Mouse (Mus musculus) CD8-positive naive resting alpha-beta T cell, adult 2 months (primary cell): Measurements from ENCODE around the gene Lgals8.
"Not testable (repeated sequence)": the region's sequence is repeated elsewhere in the genome, so short reads cannot be mapped to it uniquely, and the experiment has no call there.

ENCODE experiments used
- DNase-seq, 2 experiments: peaks; one replicate each; pipeline ENCODE4 v3.0.0; 2022; ENCODE audit warnings: low read depth in 2 of 2, low spot score in 2 of 2

Gene Lgals8

DNA sequence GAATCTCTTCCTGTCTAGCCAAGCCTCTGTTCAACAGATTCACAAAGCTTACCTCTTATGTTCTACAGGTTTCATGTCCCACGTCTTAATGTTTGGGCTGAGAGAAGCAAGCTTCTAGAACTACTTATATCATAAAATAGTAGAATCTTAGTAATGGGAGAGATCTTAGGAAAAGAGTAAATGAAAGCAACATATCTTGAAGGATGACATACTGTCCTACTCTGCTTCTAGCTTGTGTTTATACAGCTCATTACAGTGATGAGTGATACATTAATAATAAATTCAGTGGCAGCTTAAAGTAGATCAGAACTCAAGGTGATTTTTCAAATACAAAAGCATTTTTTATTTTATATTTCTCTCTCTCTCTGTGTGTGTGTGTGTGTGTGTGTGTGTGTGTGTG lies at the start of gene Lgals8:
Gene Lgals8 (minus strand): TSS at position 101 of the 400 bp plus-strand sequence.
- DNase-seq: no peak

DNA sequence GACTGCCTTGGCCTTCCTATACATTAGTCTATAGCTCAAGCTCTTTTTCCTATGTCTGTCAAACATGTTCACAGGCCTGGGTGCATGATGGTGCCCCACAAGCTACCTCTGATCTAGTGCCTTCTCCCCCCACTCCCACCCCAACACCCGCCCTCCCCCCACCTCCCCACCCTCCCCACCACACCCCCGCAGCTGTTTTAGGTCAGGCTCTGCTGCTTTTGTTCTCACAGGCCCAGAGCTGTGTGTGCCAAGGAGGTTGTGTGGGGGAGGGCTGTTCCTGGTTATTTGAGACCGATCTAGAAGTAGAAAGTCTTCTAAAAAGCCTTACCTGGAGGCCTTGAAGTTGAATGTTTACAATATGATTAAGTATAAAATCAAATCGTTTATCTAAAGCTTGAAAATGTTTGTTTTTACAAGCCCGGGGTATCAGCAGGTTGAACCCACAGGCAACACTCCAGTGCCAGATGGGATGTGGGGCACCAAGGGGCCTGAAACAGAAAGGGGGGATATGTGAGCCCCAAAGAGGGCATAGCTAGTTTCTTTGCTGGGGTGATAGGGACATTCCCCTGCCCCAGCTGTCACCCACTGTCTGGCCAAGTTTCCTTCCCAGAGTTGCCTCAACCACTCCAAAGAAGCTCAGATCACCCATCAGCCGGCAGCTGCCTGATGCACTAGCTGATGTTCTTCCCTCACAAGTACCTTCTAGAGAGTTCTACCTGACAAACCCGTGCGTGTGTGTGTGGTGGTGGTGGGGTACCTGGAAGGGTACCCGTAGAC lies 46.6 kb upstream of the Lgals8 start:
- no peak for DNase-seq

DNA sequence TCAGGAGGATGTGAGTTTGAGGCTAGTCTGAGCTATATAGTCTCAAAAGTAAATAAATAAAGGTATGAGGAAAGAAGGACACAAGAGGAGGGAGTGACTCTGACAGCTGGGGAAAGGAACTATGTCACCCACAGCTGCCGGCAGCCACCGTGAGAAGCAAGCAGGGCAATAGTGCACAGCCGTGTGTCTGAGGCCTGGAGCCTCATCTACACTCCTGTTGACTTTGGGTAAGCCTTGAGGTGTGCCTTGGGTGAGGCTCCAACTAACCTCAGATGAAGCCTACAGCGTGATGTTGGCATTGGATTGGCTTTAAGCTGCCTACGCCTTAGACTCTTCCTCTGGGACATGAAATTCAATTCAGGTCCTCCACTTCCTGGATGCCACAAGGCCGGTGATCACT lies 45.3 kb upstream of the Lgals8 start:
- no peak for DNase-seq

DNA sequence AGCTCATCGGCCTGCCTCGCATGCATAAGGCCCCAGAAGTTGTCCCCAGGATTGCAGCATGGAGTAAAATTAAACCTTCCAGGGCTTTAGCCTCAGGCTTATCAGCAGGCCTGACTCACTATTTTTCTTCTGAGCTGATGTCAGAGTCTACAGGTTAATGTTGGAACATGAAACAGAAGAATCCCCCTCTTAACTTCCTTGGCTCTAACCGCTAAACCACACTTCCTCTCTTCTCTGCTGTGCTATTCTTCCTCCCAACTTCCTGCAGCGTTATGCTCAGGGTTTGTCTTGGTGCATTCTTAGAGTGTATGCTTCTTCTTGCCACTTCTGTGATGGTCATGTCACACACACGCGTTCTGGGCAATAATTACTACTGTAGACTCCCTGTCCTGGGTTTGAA lies 42.7 kb upstream of the Lgals8 start:
- peak; percentile 44 to 60 for DNase-seq

DNA sequence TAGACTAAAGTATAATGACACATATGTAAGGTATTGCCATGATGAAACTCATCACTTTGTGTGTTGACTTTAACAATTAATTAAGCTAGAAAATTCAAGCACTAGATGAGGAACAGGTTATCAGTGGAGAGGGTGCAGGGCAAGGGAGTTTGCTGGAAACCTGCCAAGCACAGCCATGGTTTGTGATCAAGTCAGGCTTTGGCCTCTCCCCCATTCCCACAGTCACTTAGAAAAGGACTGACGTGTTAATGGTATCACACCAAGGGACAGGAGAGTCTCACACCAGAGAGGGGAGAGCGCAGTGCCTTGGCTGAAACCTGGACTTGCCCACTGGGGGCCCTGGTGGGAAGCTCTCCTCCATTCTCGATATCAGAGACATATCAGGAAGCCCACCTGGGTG lies 40.6 kb upstream of the Lgals8 start:
- DNase-seq: no peak

DNA sequence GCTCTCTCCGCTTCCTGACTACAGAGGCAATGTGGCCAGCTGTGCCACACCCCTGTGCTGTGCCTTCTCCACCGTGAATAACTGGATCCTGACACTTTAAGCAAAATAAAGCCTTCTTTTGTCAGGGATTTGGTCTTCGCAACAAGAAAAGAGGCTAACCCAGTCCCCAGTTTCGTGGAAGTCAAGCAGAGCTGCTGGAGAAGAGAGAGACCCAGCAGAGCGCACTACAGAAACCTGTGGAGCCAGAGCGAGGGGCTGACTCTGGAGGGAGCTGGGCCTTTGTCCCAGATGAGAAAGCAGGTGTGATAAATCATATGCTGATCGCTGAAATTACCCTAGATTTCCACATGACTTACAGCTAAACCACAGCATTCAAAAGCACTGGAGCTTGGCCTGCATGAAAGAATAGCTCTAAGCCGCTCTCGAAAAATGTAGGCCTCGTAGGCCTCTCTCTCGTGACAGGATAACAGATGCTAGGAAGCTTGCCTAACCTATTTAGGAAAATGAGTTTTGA lies 38.6 kb upstream of the Lgals8 start:
- DNase-seq: no peak

DNA sequence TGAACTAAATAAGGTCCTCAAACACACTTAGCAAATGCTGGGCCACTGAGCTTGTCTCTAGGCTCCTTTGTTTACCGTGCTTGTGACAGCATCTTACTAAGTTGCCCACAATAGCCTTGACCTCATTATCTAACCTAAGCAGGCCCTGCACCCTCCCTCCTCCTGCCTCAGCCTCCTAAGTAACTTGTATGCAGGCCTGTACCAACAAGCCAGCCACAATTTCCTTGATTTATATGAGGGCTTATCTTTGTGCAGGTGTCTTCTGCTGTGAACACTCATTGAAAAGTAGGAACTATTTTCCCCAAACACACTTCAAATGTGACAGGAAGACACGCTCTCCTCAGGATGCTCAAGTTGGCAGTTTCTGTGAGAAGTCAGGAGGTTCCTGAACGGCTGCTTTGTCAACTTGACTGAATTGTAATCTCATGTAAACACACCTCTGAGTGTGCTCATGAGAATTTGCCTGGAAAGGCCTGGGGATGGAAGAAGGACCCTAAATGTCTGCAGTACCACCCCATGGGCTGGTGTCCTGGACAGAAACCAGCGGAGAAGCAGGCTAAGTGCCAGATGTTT lies 38.0 kb upstream of the Lgals8 start:
- DNase-seq: no peak

DNA sequence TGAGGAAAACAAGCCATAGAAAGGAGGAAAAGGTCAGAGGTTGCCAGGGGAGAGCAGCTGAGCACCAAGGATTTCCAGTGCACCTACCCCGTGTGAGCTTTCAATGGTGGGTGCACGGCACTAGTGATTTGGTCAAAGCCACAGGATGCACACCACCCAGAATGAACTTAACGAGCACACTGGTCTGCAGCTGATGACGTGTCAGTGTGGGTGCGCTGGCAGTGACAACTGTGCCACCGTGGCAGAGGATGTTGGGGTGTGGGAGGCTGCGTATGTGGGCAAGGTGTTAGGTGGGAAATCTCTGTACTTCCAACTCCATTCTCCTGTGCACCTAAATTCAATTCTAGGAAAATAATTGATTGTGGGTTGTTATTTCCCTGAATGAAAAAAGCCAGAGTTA lies 34.4 kb upstream of the Lgals8 start:
- no peak for DNase-seq

DNA sequence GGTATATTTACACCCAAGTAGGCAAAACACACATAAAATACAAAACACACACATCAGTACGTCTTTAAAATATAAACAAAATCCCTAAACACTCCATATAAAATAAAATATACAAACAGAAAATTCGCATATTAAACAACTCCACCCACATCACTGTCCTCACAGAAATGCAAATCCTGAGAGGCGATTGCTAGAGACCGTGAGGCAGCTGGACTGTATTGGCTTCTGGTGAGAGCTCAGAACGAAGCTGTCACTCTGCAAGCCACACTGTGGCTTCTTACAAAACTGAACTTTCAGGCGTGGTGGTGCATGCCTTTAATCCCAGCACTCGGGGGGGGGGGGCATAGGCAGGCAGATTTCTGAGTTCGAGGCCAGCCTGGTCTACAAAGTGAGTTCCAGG lies 33.1 kb upstream of the Lgals8 start:
- no peak for DNase-seq

DNA sequence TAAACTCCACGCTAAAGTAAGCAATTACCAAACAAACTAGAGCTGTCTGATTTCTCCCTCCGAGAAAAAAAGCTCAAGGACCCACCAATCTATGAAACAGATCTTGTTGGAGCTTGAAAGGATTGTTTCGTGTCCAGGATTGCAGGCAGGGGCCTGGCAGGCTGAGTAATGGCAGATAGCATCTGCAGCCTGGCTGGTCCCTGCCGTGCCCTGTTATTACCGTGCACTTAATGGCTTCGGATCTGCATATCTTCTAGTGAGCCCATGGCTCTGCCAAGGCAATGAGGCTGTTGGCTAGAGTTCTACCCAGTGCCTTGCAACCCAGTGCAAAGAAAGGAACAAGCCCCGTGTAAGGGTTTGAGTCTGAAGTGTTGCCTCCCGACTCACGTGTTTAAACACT lies 30.0 kb upstream of the Lgals8 start:
- DNase-seq: no peak

DNA sequence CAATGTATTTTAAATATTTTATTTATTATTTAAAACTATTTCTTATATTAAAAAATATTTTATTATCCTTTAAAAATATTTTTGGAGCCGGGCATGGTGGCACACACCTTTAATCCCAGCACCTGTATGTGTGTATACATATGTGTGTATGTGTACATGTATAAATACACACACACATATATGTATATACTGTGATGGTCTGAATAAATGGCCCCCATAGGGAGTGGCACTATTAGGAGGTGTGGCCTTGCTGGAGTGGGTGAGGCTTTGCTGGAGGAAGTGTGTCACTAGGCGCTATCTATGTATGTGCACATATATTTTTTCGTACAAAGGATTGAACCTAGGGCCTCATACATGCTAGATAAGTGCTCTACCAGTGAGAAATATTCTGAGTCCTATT lies 27.8 kb upstream of the Lgals8 start:
- DNase-seq: no peak

DNA sequence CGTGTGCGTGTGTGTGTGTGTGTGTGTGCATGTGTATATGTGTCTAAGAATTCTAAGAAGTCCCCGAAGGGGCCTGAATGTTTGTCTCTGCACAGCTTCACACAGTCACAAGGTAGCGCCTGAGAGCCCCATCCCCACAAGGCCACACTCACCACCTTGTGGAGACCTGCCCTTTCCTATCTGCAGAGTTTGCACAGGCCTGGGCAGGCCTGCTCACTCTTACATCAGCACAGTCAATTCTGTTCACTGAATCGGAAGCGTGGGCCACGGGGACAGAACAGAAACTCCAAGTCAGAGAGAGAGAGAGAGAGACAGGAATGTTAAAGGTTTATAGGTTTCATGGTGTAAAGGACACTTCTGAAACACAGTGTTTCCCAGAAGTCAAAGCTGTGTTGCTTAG lies 20.9 kb upstream of the Lgals8 start:
- no peak for DNase-seq

DNA sequence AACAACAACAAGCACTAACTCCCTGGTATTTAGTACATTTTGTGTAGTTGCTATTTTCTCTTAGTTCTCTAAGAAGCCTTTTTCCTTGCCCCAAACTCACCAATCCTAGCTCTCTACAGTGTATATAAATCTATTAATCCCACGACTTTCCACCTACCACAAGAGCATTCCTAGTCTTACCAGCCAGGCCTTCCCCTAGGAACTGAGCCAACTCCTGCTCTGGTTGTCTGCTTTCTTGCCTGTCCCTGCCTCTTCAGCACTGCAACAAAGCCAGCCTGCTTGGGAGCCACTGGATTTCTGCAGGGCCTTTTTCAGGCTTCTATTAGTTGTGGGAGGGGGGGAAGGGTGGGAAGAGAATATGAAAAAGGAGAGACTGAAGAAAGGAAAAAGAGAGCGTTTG lies 20.5 kb upstream of the Lgals8 start:
- no peak for DNase-seq

DNA sequence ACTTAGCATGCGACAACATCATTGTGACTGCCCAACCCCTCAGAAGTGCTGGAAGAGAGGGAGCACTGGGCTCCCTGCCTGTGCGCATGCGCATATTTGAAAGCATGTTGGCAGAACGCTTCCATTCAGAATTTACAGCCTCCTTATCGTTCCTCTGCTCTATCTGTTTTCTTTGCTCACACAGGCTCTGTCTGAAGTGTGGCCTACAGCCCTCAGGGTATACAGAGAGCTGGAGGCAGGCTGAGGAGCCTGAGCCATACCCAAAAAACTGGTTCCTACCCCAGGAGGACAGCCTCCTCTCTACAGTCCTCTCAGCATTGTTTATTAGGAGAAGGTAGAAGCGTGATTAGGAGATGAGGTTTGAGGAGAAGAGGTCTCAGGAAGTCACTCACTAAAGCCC lies 15.1 kb upstream of the Lgals8 start:
- DNase-seq: no peak

DNA sequence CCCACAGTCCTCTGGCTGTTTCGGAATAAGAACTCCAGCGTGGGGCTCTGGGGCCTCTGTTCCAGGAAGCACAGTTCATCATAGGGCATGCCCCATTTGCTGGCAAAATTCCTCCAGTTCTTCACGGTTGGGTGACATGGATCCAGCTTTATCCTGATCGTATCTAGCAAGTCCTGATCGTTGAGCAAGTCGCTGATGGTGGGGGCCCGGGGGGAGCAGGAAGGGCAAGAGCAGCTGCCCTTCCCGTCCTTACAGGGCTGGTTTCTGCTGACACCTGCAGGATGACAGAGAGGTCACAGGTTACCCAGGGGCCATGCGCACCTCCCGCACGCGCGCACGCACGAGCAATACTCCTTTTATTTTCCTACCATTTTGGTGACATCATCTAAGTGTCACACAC lies 13.6 kb upstream of the Lgals8 start:
- no peak for DNase-seq

DNA sequence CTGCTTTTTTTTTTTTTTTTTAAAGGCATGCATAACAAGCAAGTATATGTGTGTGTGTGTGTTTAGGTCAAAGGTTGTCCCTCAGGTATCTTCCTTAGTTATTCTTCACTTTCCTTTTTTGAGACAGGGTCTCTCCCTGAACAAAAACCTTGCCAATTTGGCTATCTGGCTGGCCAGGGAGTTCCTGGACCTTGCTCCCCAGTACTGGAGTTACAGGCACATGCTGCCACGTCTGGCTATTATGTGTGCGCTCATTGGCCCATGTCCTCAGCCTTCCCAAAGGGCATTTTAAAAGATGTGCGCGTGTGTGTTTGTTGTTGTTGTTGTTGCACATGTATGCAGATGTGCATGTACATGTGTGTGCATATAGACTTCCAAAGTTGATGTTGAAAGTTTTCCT lies 12.1 kb upstream of the Lgals8 start:
- no peak for DNase-seq

DNA sequence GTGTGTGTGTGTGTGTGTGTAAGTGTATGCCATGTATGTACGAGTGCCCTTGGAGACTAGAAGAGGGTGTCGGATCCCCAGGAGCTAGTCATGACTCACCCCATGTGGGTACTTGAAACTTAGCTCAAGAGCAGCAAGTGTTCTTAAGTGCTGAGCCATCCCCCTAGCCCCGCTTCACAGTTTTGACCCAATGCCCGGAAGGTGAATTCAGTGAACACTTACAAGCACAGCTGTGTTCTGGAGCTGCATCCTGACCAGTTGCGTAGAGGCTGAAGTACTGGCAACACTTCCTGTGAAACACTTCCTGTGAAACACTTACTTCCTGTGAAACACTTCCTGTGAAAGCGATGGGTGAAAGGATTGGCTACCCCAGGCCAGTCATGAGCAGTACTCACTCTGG lies 10.5 kb upstream of the Lgals8 start:
- no peak for DNase-seq

DNA sequence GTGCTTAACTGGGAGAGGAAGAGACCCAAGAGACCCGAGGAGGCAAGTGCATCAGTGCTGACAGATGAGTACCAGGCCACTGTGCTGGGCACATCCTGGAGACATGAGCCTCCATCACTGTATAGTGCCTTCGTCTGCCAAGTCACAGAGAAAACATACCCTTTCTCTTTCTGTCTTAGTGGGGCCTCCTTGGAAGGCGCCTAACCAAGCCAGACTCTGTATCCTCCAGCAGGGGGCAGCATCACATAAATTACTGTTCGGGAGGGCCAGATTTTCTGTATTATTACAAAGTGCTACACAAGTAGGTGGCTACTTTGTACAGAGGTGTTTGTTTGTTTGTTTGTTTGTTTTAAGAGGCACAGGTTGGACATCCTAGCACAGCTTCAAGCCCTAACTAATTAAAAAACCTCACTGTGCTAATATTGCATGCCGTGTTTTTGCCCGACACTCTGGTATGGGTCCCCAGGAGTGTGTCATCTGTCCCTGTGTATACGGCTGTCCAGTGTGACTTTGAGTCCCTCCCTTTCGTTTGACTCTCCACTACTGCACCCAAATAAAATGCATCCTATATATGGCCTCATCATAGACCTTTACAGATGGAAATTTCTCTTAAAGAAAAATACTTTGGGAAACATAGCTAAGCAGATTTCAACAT lies 9.1 kb upstream of the Lgals8 start:
- DNase-seq: peak; percentile 77 to 83

DNA sequence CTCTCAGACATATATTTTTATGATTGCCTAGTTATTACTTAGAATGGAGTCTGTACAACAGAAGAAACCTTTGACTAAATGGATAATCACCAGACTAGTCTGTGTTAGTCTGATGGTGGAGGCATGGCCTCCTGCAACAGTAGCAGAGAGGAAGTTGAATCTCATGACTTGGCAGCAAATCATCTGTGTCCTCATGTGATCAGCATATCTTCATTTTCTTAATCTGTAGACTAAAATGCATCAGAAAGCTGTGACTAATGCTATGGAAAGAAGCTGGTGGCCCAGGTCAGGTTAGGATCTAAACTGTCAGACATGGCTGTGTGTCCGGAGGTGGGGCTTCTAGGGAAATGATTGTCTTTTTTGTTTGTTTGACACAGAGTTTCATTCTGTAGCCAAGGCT lies 3.7 kb upstream of the Lgals8 start:
- no peak for DNase-seq

DNA sequence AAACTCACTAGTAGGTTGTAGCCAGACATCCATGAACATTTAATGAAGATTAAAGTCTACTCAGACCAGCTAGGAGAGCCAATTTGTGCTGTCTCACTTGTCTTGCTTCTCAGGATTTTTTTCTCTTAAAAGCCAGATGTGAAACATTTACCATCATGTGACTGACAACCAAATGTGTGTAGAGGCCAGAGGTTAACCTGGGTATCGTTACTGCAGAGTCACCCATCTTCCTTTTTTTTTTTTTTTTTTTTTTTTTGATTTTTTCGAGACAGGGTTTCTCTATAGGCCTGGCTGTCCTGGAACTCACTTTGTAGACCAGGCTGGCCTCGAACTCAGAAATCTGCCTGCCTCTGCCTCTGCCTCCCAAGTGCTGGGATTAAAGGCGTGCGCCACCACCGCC lies 585 bp downstream of the Lgals8 start:
- DNase-seq: not testable (repeated sequence)

DNA sequence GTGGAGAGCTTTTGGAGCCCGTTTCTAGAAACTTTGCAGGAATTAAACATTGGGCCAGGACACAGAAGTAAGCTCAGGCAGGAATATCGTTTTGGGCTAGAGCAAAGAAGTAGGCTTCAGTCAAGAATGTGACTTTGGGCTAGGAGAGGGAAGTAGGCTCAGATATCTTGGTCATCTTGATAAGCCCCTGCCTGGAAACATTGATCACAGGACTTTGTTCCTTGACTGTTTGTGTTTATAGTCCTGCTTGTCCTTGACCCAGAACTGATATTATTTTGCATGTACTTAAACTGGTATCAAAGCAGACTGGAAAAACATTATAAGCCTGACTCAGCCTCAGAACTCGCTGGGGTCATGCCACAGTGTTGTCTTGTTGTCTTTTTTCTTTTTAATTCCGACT lies 2.1 kb downstream of the Lgals8 start:
- DNase-seq: no peak

DNA sequence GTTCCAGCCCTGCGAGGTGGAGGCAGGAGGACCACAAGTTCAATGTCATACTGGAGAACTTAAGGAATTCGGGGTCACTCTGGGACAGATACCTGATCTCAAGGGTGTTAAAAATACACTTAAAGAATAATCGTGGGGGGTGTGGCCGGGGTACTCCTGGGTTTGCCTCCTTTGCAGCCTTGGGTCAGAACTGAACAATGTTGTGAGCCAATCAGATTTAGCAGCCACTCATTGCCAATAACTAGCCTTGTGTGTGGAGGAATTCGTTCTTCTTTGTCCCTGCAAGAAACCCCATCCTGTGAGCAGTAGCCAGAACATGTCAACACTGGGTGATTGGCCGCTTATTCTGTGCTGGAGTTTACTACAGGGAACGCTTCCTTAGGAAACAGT lies 3.0 kb downstream of the Lgals8 start:
- DNase-seq: no peak
